Mouse (Mus musculus) common myeloid progenitor, adult 5-6 weeks (primary cell): ENCODE measurements around the gene Rp2. TPM values are rescaled to one million over a fixed set of nuclear protein-coding genes. Genes with fewer than 3 reads are reported as not detected.

Experiments
- ATAC-seq: replicated peaks from 2 replicates; pipeline ENCODE4 v1.8.0; 2016; ENCODE audit warnings: low read depth, mild to moderate bottlenecking, moderate TSS enrichment, inconsistent platforms; ENCODE audit not compliant: poor library complexity, severe bottlenecking
- total RNA-seq: library from RNA; stranded (forward); fragments of 200-1000, 187-1606 nt; gene quantifications from 2 replicates; pipeline ENCODE4 v1.2.3, GENCODE M21; 2017

The Rp2 gene
- total RNA-seq, 1 experiment from 2014 or later: 28.2 TPM

GRCm38 (mm10) chrX:20418461-20418860 is 54.2 kb downstream of the Rp2 start:
- no peak for ATAC-seq

- ATAC-seq: no peak
These were observed 55.3 kb downstream of the Rp2 start for GRCm38 (mm10) chrX:20419536-20419935.

GRCm38 (mm10) chrX:20425140-20425838 is 61.0 kb downstream of the Rp2 start, which contains the start of gene Jade3:
Gene Jade3 (plus strand): TSS chrX:20425688.
- peak; percentile 94 for ATAC-seq

GRCm38 (mm10) chrX:20425839-20426449 is 61.7 kb downstream of the Rp2 start:
- peak; percentile 28; the same call in 1 of the 2 replicates for ATAC-seq

Other genes with a start within 250 kb of the Rp2 start
- 9.2 and 10.4 TPM in 2 replicates for gene Slc9a7, start 72.7 kb upstream of the Rp2 start, total RNA-seq
- 15.5 and 18.5 TPM in 2 replicates for gene Jade3, start 61.2 kb downstream of the Rp2 start, total RNA-seq
- not detected in 2 replicates for gene Rgn, start 185.3 kb downstream of the Rp2 start, total RNA-seq